Mouse (Mus musculus) right cerebral cortex, adult 18-20 months (tissue): ENCODE results near the gene Rab38.

Source experiments
- DNase-seq: peaks from one replicate; pipeline ENCODE4 v3.0.0; 2022; ENCODE audit warnings: mixed read lengths

Gene Rab38

GRCm38 (mm10) chr7:88429786-88430691, at the start of gene Rab38:
Rab38 (plus strand) TSS chr7:88430273.
- peak; percentile 24 for DNase-seq

GRCm38 (mm10) chr7:88394568-88394967, 35.5 kb upstream of the Rab38 start:
- DNase-seq = no peak

- no peak for DNase-seq
These were observed 34.3 kb upstream of the Rab38 start for GRCm38 (mm10) chr7:88395745-88396144.

- no peak for DNase-seq
These were observed 24.8 kb upstream of the Rab38 start for GRCm38 (mm10) chr7:88405311-88405710.

- DNase-seq = no peak
These were observed 23.6 kb upstream of the Rab38 start for GRCm38 (mm10) chr7:88406466-88406865.

- DNase-seq = no peak
These were observed 8.3 kb upstream of the Rab38 start for GRCm38 (mm10) chr7:88421821-88422220.

GRCm38 (mm10) chr7:88423889-88424288, 6.2 kb upstream of the Rab38 start:
- no peak for DNase-seq

GRCm38 (mm10) chr7:88425744-88426143, 4.3 kb upstream of the Rab38 start:
- no peak for DNase-seq

- no peak for DNase-seq
These were observed 2.6 kb upstream of the Rab38 start for GRCm38 (mm10) chr7:88427484-88427883.

- DNase-seq = no peak
These were observed 615 bp downstream of the Rab38 start for GRCm38 (mm10) chr7:88430692-88431084.

- no peak for DNase-seq
These were observed 10.2 kb downstream of the Rab38 start for GRCm38 (mm10) chr7:88440301-88440700.

- DNase-seq = no peak
These were observed 12.6 kb downstream of the Rab38 start for GRCm38 (mm10) chr7:88442649-88443048.

GRCm38 (mm10) chr7:88443435-88443834, 13.4 kb downstream of the Rab38 start:
- no peak for DNase-seq

- no peak for DNase-seq
These were observed 15.3 kb downstream of the Rab38 start for GRCm38 (mm10) chr7:88445320-88445903.

- DNase-seq = no peak
These were observed 23.2 kb downstream of the Rab38 start for GRCm38 (mm10) chr7:88453234-88453633.

- no peak for DNase-seq
These were observed 27.8 kb downstream of the Rab38 start for GRCm38 (mm10) chr7:88457827-88458226.

GRCm38 (mm10) chr7:88467754-88468153, 37.7 kb downstream of the Rab38 start:
- DNase-seq = no peak

GRCm38 (mm10) chr7:88482110-88482619, 52.1 kb downstream of the Rab38 start:
- no peak for DNase-seq

- no peak for DNase-seq
These were observed 52.6 kb downstream of the Rab38 start for GRCm38 (mm10) chr7:88482628-88483027.

- no peak for DNase-seq
These were observed 60.9 kb downstream of the Rab38 start for GRCm38 (mm10) chr7:88491020-88491419.

GRCm38 (mm10) chr7:88502217-88502817, 72.2 kb downstream of the Rab38 start:
- DNase-seq = no peak

- no peak for DNase-seq
These were observed 79.7 kb downstream of the Rab38 start for GRCm38 (mm10) chr7:88509748-88510147.

GRCm38 (mm10) chr7:88522481-88522880, 92.4 kb downstream of the Rab38 start:
- DNase-seq = no peak
